Mouse (Mus musculus): ENCODE results near the gene Ptgfrn. TPM values are rescaled to one million over a fixed set of nuclear protein-coding genes. Genes with fewer than 3 reads are reported as not detected.

Ptgfrn gene
- total RNA-seq, 2 experiments from 2014 or later = 19.8 to 21.3 TPM

DNA sequence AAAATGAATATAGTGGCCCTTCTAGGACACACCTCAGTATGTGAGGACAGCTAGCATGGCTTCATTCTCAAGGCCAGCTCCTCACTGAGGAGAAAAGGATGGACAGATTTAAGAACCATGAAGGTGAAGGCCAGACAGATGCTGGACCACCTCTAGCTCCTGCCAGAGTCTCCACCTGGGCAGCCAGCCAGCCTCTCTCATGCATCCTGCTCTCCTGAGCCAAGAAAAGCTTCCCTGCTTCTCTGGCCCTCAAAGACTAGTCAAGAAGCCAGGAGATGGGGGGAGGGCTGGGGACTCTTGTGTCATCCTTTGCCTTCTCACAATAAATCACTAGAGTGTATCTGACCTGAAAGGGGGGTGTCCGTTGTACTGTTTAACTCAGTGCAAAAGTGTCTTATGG lies 31.7 kb downstream of the Ptgfrn start:
- DNase-seq = peak; percentile 77 to 79

DNA sequence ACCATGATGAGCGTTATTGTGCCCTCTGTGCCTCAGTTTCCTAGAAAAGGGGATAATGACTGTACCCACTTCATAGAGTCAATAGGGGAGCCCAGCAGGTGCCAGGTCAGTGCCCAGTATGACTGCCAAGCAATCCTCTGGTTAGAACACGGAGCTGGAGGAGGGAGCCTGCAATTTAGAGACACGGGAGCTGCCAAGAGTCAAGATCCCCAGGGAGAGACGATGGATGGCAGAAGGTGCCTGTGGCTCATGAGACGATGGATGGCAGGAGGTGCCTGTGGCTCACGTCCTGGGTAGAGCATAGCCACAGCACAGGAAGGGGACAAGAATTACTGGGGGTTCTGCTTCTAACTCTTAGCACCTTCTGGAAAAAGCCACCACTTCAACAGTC lies 32.4 kb downstream of the Ptgfrn start:
- DNase-seq = no peak

DNA sequence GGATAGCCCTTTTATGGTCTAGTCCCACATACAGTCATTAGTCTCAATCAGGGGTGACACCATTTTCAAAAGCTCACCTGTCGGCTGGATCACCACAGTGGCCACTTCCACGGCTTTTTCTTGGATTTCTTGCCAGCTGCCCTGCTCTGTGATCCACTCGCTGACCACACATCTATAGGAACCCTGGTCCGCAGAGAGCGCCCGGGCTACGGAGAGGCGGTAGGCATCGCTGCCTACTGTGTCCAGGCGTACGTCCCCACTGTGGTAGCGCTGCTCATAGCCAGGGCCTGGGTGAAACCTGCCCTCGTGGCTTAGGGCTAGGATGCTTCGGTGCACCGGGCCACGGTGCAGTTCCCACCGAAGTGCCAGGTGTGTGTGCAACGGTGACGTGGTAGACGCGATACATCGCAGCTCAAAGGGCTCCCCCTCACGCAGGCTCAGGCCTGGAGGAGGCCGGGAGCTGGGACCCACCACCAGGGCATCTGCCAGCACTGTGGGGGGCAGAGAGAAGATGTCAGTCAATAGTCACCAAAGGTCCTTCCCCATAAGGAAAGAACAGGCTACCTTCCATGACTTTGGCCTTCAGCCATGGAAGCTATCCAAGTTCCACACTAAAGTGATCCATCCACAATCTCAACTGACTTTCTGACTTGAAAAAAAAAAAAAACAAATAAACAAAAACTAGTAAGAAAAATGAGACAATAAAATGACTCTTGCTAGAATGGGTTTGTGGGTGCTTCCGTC lies 32.9 kb downstream of the Ptgfrn start:
- DNase-seq = peak; percentile 47

DNA sequence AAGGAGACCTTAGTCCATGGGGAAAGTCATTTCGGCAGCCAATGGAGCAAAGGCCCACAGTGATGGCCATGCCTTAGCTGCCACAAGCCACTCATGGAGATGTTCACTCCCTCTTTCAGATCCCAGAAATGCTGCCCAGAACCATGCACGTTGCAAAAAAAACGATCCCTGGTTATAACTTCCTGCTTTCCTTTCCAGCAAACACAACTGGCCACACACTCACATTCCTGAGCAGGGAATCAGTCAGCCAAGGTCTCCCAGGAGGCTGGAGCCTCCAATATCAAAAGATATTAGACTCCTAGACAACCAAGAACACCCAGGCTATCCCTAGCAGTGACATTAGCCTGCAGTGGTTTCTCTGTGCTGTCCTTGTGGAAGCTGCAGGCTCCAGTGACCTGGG lies 34.2 kb downstream of the Ptgfrn start:
- DNase-seq = no peak

GRCm38 (mm10) chr3:101073384-101073783 lies 36.7 kb downstream of the Ptgfrn start:
- no peak for DNase-seq

DNA sequence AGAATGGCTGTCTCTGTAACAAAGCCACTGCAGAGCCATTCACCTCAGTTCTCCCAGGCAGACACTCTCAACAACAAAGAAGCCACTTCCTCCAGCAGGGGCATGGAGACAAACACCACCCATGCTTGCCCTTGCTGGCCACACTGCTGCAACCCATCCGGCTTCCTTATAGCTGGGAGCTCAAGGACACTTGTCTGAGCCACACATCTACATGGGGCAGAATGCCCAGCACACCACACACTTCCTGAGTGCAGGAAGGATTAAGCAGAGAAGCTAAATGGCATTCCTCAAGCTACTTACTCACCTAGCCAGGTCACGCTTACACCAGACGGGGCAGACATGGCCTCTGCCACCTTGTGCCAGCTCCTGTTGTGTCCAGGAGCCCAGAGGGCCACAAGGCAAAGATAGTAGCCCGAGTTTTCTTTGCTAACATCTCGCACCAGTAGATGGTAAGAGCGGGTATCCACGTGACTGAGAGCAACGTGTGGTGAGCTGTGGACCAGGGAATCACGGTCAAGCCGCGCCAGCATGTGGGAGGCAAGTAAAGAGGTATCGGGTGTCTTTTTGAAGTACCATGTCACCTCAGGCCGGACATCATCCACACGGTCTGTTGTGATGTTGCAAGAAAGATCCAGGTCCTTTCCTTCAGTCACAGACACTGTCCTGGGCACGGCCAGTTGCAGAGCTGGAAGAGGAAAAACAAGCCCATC lies 37.4 kb downstream of the Ptgfrn start:
- no peak for DNase-seq

GRCm38 (mm10) chr3:101071576-101071975 lies 38.5 kb downstream of the Ptgfrn start:
- DNase-seq = no peak

DNA sequence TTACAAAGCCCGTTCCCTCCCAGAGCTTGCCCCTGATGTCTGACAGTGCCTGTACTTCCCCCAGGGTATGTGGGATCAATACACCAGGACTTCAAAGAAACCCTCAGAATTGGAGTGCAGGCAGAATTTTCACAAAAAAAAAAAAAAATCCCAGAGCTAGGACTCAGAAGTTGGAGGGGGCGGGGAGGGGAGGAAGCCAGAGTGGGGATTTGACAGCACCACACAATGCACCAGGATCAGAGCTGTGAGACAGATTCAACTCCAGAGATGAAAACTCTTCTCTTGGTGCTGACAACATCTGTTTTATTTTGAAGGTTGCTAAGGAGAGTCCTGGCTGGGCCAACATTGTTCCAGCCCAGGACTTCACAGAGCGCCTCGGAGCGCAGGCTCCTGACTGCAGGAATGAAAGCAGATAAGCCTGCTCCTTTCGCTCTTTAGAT lies 39.3 kb downstream of the Ptgfrn start:
- peak; percentile 66 to 82 for DNase-seq

- DNase-seq = peak; percentile 80 to 87
These were observed 39.8 kb downstream of the Ptgfrn start for GRCm38 (mm10) chr3:101070230-101070795.

DNA sequence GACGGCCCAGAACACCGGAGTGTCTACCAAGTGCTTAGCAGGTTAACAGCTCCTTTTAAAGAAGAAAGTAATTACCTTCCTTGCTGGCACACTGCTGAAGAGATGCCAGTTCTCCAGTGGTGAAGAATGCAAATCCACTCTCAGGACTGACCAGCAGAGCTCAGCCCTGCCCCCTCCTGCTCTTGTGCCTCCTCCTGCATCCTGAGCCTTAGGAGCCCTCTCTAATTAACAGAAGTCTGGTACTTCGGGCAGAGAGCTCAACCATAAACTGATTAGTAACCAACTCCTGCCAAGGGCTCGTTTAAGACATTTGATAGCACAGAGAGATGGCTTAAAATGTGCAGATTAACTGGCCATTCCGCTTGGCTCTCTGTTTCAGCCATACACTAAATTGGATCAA lies 41.4 kb downstream of the Ptgfrn start:
- no peak for DNase-seq

DNA sequence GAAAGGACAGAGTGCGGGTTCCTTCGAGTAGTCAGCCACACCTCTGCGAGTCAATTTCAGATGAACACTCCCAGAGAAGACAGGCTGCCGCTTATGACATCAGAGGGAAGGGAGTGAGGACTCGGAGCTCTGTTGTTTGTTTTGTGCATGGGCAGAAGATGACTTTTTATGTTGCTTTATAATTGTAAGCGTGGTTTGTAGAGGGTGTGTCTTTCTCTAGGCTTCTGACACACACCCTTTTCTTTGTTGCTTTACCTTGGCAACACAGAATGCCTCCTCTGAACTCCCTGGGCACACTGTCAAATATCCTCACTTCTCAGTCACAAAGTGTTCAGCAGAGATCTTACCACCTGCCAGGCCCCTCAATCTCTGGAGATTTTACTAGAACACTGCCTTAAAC lies 43.9 kb downstream of the Ptgfrn start:
- peak in 1 of 2 experiments; percentile 24 for DNase-seq

GRCm38 (mm10) chr3:101061865-101062585 lies 48.1 kb downstream of the Ptgfrn start:
- DNase-seq = no peak

DNA sequence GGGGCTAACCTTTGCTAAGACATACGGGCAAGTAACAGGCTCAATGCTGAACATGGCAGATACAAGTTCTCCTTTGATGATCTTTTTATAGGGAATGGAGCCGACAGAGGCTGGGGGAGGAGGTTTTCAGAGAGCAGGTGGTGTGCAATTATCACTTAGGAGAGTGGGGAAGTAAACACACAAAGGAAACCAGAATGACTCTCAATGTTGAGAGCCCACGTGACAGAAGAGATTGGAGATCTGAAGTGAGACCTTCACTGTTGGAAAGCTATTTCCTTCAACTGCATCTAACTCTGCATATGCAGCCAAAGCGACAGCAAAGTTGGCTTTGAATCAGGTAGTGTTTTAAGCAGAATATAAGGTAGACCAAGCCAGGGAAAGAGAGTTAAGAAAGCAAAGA lies 50.9 kb downstream of the Ptgfrn start:
- DNase-seq = no peak

GRCm38 (mm10) chr3:101058203-101058602 lies 51.9 kb downstream of the Ptgfrn start:
- no peak for DNase-seq

DNA sequence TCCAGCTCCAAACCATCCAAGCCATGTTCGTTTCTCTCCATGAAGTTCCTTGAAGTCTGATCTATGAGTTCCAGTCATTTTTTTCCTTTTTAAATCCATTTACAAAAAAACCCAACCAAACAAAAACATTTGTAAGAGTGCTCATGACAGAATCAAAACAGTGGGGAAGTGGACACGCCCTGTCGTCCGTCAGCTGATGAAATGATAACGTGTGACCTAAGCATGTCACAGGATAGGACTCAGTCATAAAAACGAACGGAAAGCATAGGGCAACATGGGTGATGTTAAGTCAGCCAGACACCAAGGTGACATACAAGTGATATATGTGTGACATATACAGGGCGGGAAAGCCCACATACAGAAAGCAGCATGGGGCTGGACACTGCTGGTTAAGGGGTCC lies 54.9 kb downstream of the Ptgfrn start:
- DNase-seq = no peak

- DNase-seq = no peak
These were observed 58.5 kb downstream of the Ptgfrn start for GRCm38 (mm10) chr3:101051601-101052000.

GRCm38 (mm10) chr3:101049997-101050396 lies 60.1 kb downstream of the Ptgfrn start:
- DNase-seq = no peak

GRCm38 (mm10) chr3:101048781-101049180 lies 61.3 kb downstream of the Ptgfrn start:
- no peak for DNase-seq

DNA sequence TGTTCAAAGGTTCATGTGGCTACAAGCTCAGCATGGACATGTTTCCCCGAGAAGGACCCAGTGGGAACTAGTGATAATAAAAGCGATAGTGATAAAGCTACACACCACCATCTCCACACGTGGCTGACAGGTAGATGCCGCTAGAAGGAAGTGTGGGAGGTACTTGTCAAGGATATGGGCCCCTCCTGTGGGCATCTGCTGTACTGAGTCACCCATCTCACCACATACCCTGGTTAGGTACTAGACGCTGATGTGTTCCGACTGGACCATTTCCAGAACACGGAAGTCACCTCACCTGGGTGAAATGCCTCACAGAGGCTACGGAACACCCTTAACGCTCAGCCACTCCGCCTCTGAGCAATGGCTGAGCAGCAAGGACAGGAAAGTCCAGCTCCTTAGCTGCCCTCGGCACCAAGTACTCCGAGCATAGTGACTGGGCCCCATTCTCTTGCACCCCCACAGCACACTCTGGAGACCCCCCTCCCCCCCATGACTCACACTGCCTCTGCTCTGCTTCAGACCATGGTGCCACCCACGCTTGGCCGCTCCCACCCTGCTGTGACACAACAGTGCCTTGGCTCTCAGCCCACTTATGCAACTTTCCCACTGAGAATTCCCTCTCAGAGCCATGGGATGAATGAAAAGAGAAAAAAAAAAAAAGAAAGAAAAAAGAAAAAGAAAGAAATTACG lies 62.3 kb downstream of the Ptgfrn start:
- peak; percentile 85 to 86 for DNase-seq

DNA sequence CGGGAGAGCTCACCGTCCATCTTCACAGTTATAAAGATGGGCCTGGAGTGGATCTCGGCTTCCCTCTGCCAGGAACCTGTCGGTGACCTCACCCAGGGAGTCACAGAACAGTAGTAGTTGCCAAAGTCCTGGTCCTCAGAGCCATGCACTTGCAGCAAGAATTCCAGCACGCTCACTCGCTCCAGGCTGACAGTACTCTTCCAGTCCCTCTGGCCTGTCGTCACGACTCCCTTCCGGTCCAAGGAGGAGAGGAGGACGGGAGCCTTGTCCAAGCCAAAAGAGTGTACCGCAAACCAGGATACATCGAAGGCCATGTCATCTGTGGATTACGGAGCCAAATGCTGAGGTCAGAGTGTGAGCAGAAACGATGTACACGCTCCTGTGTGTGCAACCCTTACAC lies 64.6 kb downstream of the Ptgfrn start:
- peak; percentile 85 to 88 for DNase-seq

- DNase-seq = no peak
These were observed 65.4 kb downstream of the Ptgfrn start for GRCm38 (mm10) chr3:101044686-101045085.

DNA sequence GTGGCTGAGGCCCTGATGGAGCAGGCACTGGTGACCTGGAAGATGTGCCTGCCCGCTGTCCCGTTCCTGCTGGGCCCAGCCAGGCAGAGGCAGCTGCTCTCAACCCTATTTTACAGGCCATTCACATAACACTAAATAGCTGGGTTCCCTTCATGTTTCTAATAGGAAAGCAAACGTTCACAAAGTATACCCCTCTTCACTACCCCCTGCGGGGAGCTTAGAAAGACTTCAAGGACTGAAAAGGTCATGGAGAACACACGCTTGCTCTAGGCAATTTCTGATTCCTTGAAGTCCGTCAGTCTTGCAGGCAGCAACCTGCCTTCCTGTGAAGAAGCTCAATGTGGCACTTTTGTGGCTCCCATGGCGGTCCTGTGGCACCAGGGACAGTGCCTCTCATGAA lies 68.1 kb downstream of the Ptgfrn start:
- no peak for DNase-seq
